Mouse (Mus musculus) adipocyte (in vitro differentiated cells): ENCODE data around the gene Kif1a.
A peak's percentile ranks its signal among the peaks of the same experiment; 100 is the strongest.

Experiments
- DNase-seq: peaks from one replicate; pipeline ENCODE4 v3.0.0-alpha.2; 2016; ENCODE audit warnings: low spot score

Kif1a gene

DNA sequence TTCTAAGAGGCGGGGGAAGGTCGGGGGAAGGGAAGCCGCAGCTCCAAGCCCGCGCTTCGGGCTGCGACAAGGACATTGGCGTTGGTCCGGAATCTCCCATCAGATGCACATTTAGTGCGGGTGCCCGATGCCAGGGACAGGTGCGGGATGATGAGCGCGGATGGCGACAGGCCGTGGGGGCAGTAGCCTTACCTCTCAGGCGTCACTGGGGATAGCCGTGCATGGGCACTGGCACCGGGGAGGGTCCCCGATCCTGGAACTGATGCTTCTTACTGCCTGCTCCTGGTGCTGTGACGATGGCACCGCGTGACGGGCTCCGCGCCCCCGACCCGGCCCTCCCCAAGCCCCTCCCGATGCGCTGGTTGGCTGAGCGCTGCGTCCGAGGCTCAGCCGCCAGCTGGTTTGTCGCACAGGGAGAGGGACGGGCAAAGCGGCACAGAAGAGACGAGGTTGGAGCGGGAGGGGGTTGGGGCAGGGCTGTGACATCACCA, at the start of gene Kif1a:
Gene Kif1a, minus strand, starts transcription at position 381 of the 491 bp plus-strand sequence.
- DNase-seq: no peak

- no peak for DNase-seq
Measured at GRCm38 (mm10) chr1:93150907-93151661, 49.3 kb upstream of the Kif1a start.

GRCm38 (mm10) chr1:93144176-93144575, 42.4 kb upstream of the Kif1a start:
- no peak for DNase-seq

DNA sequence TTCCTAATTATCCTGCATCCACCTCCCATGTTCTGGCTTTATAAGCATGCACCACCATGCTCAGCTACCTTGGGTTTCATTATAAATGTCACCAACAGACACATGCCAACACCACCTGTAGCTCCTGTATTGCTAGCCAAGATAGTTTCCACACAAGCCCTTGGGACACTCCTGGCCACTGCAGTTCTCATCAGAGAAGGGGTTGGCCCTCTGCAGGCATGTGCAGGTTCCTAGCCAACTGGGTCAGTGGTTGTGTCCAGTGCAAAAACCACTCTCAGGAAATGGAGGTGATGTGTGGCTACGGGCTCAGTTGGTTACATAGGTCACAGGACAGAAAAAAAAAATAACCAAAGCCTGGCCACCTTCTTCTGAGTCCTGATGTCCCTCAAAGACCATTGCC, 41.1 kb upstream of the Kif1a start:
- DNase-seq: peak; percentile 52

- DNase-seq: no peak
Measured at GRCm38 (mm10) chr1:93139713-93140112, 38.0 kb upstream of the Kif1a start.

- DNase-seq: no peak
Measured at GRCm38 (mm10) chr1:93138534-93138933, 36.8 kb upstream of the Kif1a start.

DNA sequence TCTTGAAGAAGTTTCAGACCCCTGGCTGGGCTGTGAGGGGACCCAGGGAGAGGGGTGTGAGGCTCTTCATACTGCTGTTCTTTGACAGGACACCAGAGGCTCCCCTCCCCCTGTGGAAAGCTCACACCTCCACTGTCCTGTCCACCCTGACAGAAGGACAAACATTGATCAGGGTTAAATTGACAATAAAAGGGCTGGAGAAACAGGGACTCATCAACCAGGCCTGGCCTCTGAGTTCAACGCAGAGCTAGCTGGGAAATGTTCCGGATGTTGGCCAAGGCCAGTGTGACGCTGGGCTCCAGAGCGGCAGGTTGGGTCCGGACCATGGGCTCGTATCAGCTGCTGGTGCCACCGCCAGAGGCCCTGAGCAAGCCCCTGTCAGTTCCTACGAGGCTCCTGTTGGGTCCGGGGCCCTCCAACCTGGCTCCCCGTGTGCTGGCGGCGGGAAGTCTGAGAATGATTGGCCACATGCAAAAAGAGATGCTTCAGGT, 33.3 kb upstream of the Kif1a start, which contains the start of gene Agxt:
Gene Agxt, plus strand, starts transcription at position 205 of the 491 bp plus-strand sequence.
- DNase-seq: no peak

DNA sequence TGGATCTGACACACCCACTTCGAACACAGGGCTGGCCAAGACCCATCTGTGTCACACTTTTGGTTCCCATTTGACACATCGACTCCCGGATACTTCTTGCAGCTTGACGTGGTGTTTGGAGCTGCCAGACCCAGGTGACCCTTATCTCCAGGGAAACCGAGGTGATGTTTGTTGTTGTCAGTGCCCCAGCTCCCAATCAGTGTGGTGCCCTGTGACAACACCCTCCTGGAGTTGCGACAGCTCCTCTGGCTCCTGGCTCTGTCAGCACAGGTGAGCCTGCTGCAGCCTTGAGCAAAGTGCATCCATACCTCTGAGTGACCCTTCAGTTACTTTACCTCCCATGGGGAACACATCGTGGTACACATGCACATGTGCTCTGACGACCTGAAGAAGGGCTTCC, 30.9 kb upstream of the Kif1a start:
- no peak for DNase-seq

DNA sequence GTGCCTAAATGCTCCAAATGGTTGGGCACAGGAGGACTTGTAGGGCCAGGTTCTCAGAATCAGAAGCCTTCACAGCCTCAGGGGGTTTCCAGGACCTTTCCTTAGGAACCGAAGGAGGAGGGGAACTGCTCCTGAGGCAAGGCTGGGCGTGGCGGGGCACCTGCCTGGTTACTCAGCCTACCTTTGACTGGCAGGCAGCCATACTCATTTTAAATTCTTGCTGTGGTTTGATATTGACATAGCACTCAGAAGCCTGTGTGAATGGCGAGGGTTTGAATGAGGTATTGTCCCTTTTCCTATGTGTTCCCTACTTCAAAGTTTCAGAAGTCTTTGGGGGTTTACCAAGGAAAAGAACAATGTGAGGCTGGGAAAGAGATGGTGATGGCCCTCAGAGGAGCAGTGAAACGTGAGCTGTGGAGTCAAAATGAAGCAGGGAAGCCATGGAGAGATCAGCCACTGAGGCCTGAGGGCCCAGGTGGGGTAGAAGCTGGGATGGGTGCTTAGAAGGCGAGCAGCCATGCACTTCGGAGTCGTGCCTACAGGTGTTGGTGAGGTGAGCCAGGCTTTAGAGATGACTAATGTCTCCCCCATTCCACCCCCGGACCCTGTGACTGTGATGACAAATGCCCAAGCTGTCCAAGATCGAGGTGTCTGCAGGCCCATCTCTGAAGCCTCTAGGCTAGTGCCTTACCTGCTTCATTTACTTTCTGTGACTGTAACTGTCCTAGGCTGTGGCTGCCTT, 28.7 kb upstream of the Kif1a start:
- DNase-seq: no peak

DNA sequence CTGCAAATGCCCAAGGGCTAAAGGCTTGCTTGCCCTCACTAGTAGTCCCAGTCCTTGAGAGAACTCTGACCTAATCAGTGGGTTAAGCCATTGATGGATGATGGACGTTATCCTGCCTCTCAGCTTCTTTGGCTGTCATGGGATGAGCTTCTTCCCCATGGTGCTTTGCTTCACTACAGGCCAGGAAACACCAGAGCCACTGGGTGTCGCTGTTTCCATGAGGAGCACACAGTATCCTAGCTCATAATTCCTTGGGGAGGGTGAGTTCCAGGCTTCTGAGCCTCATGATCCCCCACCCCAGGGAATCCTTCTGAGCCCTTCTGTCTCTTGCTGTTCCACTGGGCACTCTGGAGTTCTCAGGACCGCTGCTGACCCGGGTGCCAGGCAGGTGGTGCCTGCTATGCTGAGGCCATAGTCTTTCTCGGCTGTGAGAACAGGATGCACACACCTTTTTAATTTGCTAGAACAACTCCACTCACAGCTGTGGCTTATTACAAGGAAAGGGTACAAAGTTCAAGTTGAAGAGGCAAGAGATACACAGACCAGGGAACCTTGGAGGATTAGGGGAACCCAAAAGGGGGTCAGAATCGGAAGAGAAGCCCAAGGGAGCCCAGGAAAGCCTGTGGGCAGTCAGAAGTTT, 27.1 kb upstream of the Kif1a start:
- peak; percentile 65 for DNase-seq

DNA sequence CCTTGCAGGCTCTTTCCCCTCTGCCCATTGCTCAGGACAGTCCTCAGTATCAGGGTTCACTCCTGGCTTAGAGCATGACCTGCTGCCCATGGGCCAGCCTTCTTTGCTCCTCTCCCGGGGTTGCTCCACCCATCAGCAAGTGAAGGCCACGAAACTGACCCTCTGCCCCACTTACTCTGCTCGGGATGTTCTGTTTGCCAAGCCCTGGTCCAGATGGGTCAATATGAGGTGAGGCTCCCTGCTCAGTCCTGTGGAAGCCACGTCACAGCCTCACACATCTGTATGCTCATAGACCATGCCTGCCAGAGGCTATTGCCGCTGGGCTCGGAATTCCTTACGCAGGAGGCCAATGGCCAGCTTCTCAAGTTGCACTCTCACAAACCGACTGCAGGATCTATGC, 26.5 kb upstream of the Kif1a start:
- no peak for DNase-seq

DNA sequence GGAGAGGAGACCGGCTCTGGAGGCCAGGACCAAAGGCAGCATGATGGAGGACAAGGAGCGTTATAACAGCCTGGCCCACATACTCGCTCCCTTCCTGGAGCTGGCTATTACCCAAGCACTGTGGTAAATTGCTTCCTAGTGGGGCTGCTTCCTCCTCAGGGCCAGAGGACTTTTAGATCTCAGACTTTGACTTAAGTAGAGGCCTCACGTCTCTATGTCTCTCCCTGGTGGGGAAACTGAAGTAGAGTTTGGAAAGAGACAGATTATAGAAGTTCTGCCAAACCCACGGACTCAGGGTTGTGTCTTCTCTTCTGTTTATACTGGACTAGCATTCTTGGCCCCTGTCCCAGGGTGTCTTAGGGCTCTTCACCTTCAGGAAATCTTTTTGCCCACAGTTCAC, 23.5 kb upstream of the Kif1a start:
- peak; percentile 59 for DNase-seq

DNA sequence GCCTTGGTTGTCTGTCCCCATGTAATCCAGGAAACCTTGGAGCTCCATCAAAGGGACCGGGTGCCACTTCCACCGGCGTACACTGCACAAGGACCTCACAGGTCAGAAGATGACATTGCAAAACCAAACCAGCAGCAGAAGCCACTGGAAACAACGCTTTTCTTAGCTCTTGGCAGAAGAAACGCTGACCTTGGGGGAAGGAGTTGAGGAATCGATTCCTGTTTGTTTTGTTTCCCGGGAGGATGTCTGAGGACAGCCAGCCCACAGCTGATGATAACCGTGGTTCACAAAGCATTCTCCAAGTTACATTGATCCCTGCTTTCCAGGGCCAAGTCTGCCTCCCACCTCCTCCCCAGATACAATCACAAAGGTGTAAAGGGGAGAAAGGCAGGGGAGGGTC, 22.3 kb upstream of the Kif1a start:
- peak; percentile 19 for DNase-seq

DNA sequence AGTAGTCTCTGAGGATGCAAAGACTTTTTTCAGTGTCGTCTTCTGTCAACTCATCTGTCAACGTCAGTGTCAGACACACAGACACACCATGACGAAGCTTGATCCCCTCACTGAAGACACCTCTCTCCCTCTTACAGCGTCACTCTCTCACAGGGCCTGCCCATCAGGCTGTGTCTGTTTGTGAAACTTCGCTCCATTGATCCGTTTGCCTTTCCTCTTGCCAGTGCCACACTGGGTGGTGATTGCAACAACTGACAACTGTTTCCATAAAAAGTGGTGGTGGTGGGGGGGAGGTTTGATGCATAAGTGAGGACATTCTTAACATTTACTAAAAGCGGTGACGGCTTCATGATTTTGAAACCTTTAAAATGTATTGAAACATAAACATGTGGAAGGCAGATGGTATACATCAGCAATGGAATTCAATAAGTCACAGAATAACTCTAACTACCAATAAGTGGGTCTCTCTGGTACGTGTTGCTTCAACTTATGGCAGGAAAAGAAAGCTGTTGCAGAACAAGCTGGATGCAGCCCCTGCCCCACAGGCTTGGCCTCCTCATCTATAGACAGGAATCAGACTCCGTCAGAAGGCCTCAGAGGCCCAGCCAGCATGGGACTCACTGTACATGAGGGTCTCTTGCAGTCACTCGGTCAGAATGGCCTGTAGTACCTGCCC, 21.6 kb upstream of the Kif1a start:
- no peak for DNase-seq

GRCm38 (mm10) chr1:93118816-93119215, 17.1 kb upstream of the Kif1a start:
- DNase-seq: no peak

- DNase-seq: no peak
Measured at GRCm38 (mm10) chr1:93115471-93115870, 13.7 kb upstream of the Kif1a start.

- DNase-seq: no peak
Measured at GRCm38 (mm10) chr1:93114713-93115463, 13.1 kb upstream of the Kif1a start.

DNA sequence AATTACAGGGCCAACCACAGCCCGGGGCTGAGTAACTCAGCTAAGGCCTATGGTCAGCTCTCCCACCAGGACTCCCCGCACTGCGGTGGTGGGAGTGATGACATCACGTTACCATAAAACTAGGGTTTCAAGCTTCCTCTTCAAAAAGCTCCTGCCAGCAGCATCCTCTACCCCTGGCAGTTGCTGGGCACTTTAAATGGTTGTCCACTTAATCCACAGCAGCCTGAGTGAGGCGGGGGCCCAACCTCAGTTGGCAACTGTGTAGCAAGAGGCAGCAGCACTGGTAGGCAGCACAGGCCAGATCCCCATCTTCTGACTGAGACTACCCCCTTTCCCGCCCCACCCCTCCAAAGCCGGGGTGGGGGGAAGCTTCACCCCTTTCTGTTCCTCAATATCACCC, 949 bp upstream of the Kif1a start:
- no peak for DNase-seq

DNA sequence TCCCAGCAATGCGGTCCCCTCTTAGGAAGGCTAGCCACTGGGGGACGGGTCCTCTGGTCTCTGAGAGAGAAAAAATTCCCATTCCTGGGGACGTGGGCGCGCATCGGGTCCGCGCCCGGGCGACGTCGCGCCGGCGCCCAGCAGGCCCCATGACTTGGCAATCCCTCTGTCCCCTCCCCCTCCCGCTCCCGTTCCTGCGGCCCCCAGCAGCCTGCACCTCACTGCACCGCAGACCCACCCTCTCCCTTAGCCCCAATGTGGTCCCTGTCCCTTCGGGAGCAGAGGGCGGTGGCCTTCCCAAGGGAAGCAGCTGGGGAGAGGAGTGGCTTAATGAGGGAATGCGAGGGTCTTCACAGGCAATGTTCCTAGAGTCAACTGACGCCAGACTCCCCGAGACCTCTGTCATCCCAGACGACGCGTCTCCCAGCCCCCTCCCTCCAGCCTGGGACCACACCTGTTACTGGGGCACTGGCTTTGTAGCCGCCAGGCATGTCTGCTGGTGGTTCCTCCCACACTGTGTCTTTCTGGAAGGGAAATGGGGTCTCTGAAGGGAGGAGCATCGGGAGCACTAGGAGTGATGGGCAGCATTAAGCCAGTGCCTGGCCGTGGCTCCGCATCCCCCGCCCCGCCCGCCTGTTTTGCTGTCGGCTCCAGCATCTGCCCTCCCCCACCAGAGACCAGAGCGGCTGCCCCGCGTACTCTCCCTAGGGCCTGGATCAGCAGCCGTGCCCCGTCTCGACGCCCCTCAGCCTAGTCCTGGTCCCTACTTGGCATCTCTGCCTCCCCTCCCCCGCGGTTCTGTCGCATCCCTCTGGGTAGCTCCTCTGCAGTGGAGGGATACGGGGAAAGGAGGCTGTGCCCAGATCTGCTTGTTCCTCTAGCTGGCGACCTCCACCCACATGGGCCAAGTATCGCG, 917 bp downstream of the Kif1a start:
- DNase-seq: no peak

- DNase-seq: no peak
Measured at GRCm38 (mm10) chr1:93100243-93100575, 1.5 kb downstream of the Kif1a start.
